Mouse (Mus musculus) midbrain, embryonic 14.5 days (tissue): ENCODE data around the gene Ckm. TPM values are rescaled to one million over a fixed set of nuclear protein-coding genes. Genes with fewer than 3 reads are reported as not detected.
A peak's percentile ranks its signal among the peaks of the same experiment; 100 is the strongest.

Experiments used
- ATAC-seq: fragments of 200-750 bp; cut with Nextera tagmentation; 2 replicates; pipeline ENCODE4 v1.8.0; 2017; ENCODE audit warnings: moderate number of reproducible peaks, moderate library complexity; ENCODE audit not compliant: low FRiP score, low TSS enrichment
- DNase-seq: peaks from one replicate; pipeline ENCODE4 v3.0.0-alpha.2; 2015
- H3K27ac ChIP-seq: fragments of 300-500 bp; sonication (generic); replicated peaks from 2 replicates; pipeline ENCODE4 v1.5.1; 2014; ENCODE audit warnings: mild to moderate bottlenecking, low read depth, low read length, moderate library complexity
- H3K27me3 ChIP-seq: fragments of 300-500 bp; sonication (generic); 2 replicates; pipeline ENCODE4 v1.6.1; 2014; ENCODE audit warnings: low read length, control low read depth, mixed read lengths; ENCODE audit not compliant: control insufficient read depth, insufficient read depth
- H3K36me3 ChIP-seq: fragments of 300-500 bp; sonication (generic); 2 replicates; pipeline ENCODE4 v1.6.1; 2014; ENCODE audit warnings: low read length, control low read depth; ENCODE audit not compliant: control insufficient read depth, insufficient read depth
- H3K4me1 ChIP-seq: fragments of 300-500 bp; sonication (generic); 2 replicates; pipeline ENCODE4 v1.6.1; 2014; ENCODE audit warnings: mild to moderate bottlenecking, antibody characterized with exemption, low read length, control low read depth; ENCODE audit not compliant: control insufficient read depth, insufficient read depth
- H3K4me2 ChIP-seq: fragments of 300-500 bp; sonication (generic); 2 replicates; pipeline ENCODE4 v1.6.1; 2014; ENCODE audit warnings: mild to moderate bottlenecking, low read length, moderate library complexity
- H3K4me3 ChIP-seq: fragments of 300-500 bp; sonication (generic); replicated peaks from 2 replicates; pipeline ENCODE4 v1.5.1; 2014; ENCODE audit warnings: low read depth, low read length
- H3K9ac ChIP-seq: fragments of 300-500 bp; sonication (generic); replicated peaks from 2 replicates; pipeline ENCODE4 v1.6.1; 2014; ENCODE audit warnings: mild to moderate bottlenecking, low read length, moderate library complexity
- H3K9me3 ChIP-seq: fragments of 300-500 bp; sonication (generic); 2 replicates; pipeline ENCODE4 v1.6.1; 2016; ENCODE audit warnings: low read length, control low read depth, mixed read lengths; ENCODE audit not compliant: control insufficient read depth
- WGBS: fragments of 180-500 bp; shearing (Covaris S2); extraction: QIAGEN DNeasy Blood & Tissue Kit; methylation state at CpG from one replicate; pipeline ENCODE4 v1.1.7; 2014; 5-methylcytosine and 5-hydroxymethylcytosine counted together
- polyA plus RNA-seq: library from polyadenylated mRNA; unstranded; fragments of >200 nt; fragmentation: Nextera tagmentation; extraction: Ambion mirVana; gene quantifications from 2 replicates; pipeline ENCODE4 v1.2.1, GENCODE M21; 2014

Gene Ckm
- polyA plus RNA-seq, 1 experiment from 2014 or later, result not detected

DNA sequence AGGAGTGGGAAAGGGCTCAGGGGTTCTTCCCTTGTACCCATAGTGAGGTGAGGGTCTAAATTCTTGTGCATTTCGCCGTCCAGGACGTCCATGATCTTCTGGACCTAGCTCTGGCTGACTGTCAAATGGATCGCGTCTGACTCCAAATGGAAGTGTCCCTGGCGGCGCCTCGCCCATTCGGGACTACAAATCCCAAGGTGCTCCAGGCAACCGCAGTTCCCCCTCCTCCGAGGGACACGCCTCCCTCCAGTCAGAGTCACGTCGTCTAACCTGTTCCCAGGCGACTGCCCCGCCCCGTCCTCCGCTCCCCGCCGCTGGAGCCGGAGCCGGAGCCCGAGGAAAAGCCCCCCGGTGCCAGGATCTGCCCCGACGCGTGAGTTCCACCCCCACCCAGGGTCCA is 43.6 kb upstream of the Ckm start:
- Histone ChIP-seq H3K27me3 (0 out of 2 replicates have a peak, but pooled peaks cover 6% of the 10 kb centered on the region), H3K9ac (peak overlapping the region; percentile 38; the same call in 1 of the 2 replicates), H3K4me2 (peak overlapping the region; percentile 97), H3K27ac (no peak overlapping the region), H3K4me1 (peaks cover 26% of the 10 kb centered on the region), H3K36me3 (peaks cover 16% of the 10 kb centered on the region), H3K9me3 (no peaks in the 10 kb centered on the region), H3K4me3 (peak overlapping the region; percentile 70)
- ATAC-seq (peak; percentile 59), DNase-seq (peak; percentile 89)
- WGBS, result under 1% methylated on average over 27 of the region's 27 CpGs

- WGBS, result 13% methylated on average over 16 of the region's 16 CpGs
- H3K4me1 ChIP-seq, result peaks cover 26% of the 10 kb centered on the region
- peak overlapping the region; percentile 97 for H3K4me2 ChIP-seq
- H3K9me3 ChIP-seq, result no peaks in the 10 kb centered on the region
- H3K27ac ChIP-seq, result no peak overlapping the region
- no peak overlapping the region for H3K9ac ChIP-seq
- H3K36me3 ChIP-seq, result peaks cover 8% of the 10 kb centered on the region
- DNase-seq (peak; percentile 69), ATAC-seq (no peak)
- peak overlapping the region; percentile 70 for H3K4me3 ChIP-seq
- H3K27me3 ChIP-seq, result 0 out of 2 replicates have a peak, but pooled peaks cover 6% of the 10 kb centered on the region
Measured at GRCm38 (mm10) chr7:19361720-19362119, 42.9 kb upstream of the Ckm start.

GRCm38 (mm10) chr7:19362276-19362675 is 42.3 kb upstream of the Ckm start:
- ATAC-seq (no peak), DNase-seq (no peak)
- H3K9me3 ChIP-seq, result no peaks in the 10 kb centered on the region
- H3K27ac ChIP-seq, result no peak overlapping the region
- peaks cover 3% of the 10 kb centered on the region for H3K36me3 ChIP-seq
- H3K4me1 ChIP-seq, result peaks cover 26% of the 10 kb centered on the region
- peak overlapping the region; percentile 97 for H3K4me2 ChIP-seq
- H3K9ac ChIP-seq, result no peak overlapping the region
- H3K4me3 ChIP-seq, result no peak overlapping the region
- H3K27me3 ChIP-seq, result 0 out of 2 replicates have a peak, but pooled peaks cover 6% of the 10 kb centered on the region
- WGBS, result 16% methylated on average over 4 of the region's 4 CpGs

GRCm38 (mm10) chr7:19363881-19364280 is 40.7 kb upstream of the Ckm start:
- H3K4me2 ChIP-seq, result no peak overlapping the region
- H3K4me1 ChIP-seq, result peaks cover 19% of the 10 kb centered on the region
- H3K4me3 ChIP-seq, result no peak overlapping the region
- H3K36me3 ChIP-seq, result no peaks in the 10 kb centered on the region
- H3K9me3 ChIP-seq, result no peaks in the 10 kb centered on the region
- no peak overlapping the region for H3K9ac ChIP-seq
- DNase-seq, result peak; percentile 65
- ATAC-seq, result no peak
- H3K27me3 ChIP-seq, result 0 out of 2 replicates have a peak, but pooled peaks cover 6% of the 10 kb centered on the region
- WGBS, result 4% methylated on average over 18 of the region's 18 CpGs
- H3K27ac ChIP-seq, result no peak overlapping the region

GRCm38 (mm10) chr7:19365376-19365775 is 39.2 kb upstream of the Ckm start:
- Histone ChIP-seq H3K4me2 (no peak overlapping the region), H3K36me3 (no peaks in the 10 kb centered on the region), H3K27ac (no peak overlapping the region), H3K27me3 (0 out of 2 replicates have a peak, but pooled peaks cover 6% of the 10 kb centered on the region), H3K9me3 (no peaks in the 10 kb centered on the region), H3K4me3 (no peak overlapping the region), H3K9ac (no peak overlapping the region), H3K4me1 (peaks cover 17% of the 10 kb centered on the region)
- WGBS, result 82% methylated on average over 4 of the region's 4 CpGs
- no peak for ATAC-seq
- no peak for DNase-seq

GRCm38 (mm10) chr7:19368380-19368779 is 36.2 kb upstream of the Ckm start:
- H3K27ac ChIP-seq, result no peak overlapping the region
- no peaks in the 10 kb centered on the region for H3K36me3 ChIP-seq
- 29% methylated on average over 16 of the region's 16 CpGs for WGBS
- ATAC-seq, result no peak
- H3K4me3 ChIP-seq, result no peak overlapping the region
- H3K4me2 ChIP-seq, result no peak overlapping the region
- no peaks in the 10 kb centered on the region for H3K9me3 ChIP-seq
- peaks cover 3% of the 10 kb centered on the region; the same call in 1 of the 2 replicates for H3K4me1 ChIP-seq
- no peaks in the 10 kb centered on the region for H3K27me3 ChIP-seq
- H3K9ac ChIP-seq, result no peak overlapping the region
- DNase-seq, result no peak

DNA sequence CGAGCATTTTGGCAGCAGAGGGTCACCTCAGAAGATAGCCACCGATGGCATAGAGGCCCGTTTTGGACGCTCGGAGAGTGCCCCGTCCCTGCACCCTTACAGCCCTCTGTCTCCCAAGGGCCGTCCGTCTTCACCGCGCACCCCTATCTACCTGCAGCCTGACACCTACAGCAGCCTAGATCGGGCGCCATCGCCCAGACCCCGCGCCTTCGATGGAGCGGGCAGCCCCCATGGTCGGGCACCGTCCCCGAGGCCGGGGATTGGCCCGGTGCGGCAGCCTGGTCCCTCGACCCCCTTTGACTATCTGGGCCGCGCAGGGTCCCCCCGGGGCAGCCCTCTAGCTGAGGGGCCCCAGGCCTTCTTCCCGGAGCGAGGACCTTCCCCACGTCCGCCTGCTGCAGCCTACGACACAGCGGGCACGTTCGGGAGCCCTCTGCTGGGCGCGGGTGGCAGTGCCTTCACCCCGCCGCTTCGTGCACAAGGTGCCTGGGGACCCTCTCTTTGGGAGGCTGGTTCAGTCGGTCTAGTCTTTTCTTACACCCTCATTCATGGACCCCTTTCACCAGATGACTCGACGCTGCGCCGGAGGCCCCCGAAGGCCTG is 34.7 kb upstream of the Ckm start:
- H3K27me3 ChIP-seq, result no peaks in the 10 kb centered on the region
- WGBS, result 10% methylated on average over 46 of the region's 46 CpGs
- DNase-seq, result peak; percentile 88
- no peaks in the 10 kb centered on the region for H3K9me3 ChIP-seq
- peak overlapping the region; percentile 41 for H3K4me3 ChIP-seq
- peak overlapping the region; percentile 57 for H3K9ac ChIP-seq
- no peaks in the 10 kb centered on the region for H3K36me3 ChIP-seq
- peak overlapping the region; percentile 69 for H3K4me2 ChIP-seq
- peak; percentile 84 for ATAC-seq
- H3K27ac ChIP-seq, result no peak overlapping the region
- H3K4me1 ChIP-seq, result peaks cover 3% of the 10 kb centered on the region; the same call in 1 of the 2 replicates

DNA sequence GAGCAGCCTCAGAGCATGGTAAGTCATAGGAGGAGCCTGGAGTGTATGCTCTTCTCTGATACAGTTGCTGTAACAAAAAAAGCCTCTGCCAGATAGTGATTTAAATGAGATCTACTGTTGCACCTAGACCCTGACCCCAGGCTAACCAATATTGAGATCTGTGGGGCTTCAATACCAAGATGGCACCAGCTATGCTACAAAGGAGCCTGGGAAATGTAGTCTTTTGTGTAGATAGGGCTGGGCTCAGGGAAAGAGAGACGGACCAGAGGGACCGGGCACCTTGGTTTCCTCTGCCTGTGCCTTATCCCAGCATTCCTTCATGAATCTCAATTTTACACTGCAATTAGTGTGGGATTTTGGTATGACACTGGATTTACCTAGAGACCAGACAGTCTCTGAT is 31.2 kb upstream of the Ckm start:
- Histone ChIP-seq H3K4me2 (no peak overlapping the region), H3K36me3 (no peaks in the 10 kb centered on the region), H3K9ac (no peak overlapping the region), H3K27ac (no peak overlapping the region), H3K4me3 (no peak overlapping the region), H3K27me3 (no peaks in the 10 kb centered on the region), H3K9me3 (no peaks in the 10 kb centered on the region), H3K4me1 (peaks cover 3% of the 10 kb centered on the region; the same call in 1 of the 2 replicates)
- ATAC-seq, result no peak
- no peak for DNase-seq
- WGBS, result 84% methylated on average over 2 of the region's 2 CpGs

- Histone ChIP-seq H3K9ac (no peak overlapping the region), H3K4me3 (no peak overlapping the region), H3K9me3 (no peaks in the 10 kb centered on the region), H3K4me1 (no peaks in the 10 kb centered on the region), H3K27ac (no peak overlapping the region), H3K27me3 (no peaks in the 10 kb centered on the region), H3K36me3 (no peaks in the 10 kb centered on the region), H3K4me2 (no peak overlapping the region)
- WGBS, result 83% methylated on average over 18 of the region's 18 CpGs
- ATAC-seq (no peak), DNase-seq (no peak)
Measured at GRCm38 (mm10) chr7:19375368-19375767, 29.2 kb upstream of the Ckm start.
